Mouse (Mus musculus) CH12.LX (cell line): ENCODE results near the gene Spty2d1.

ENCODE experiments used
- CTCF ChIP-seq, 2 experiments: IDR thresholded peaks in 1 of 2; conservative IDR thresholded peaks in 1 of 2; 2 replicates each; pipeline ENCODE4 v1.5.1; 2011 to 2012; ENCODE audit warnings: low read depth in 2 of 2, low read length in 2 of 2, improper control_type of control experiment in 1 of 2, inconsistent platforms in 1 of 2, mild to moderate bottlenecking in 1 of 2, moderate library complexity in 1 of 2
- IRF4 ChIP-seq: IDR thresholded peaks from 2 replicates; pipeline ENCODE4 v1.6.1; 2014; ENCODE audit warnings: low read depth, mild to moderate bottlenecking, inconsistent platforms, low read length, improper control_type of control experiment
- MAFK ChIP-seq: IDR thresholded peaks from 2 replicates; pipeline ENCODE4 v1.6.1; 2011; ENCODE audit warnings: low read length, improper control_type of control experiment; ENCODE audit not compliant: insufficient replicate concordance
- MAX ChIP-seq: IDR thresholded peaks from 2 replicates; pipeline ENCODE4 v1.6.1; 2011; ENCODE audit warnings: low read length, improper control_type of control experiment
- POLR2A ChIP-seq: IDR thresholded peaks from 2 replicates; pipeline ENCODE4 v1.6.1; 2011; ENCODE audit warnings: low read depth, mild to moderate bottlenecking, improper control_type of control experiment, low read length

DNA sequence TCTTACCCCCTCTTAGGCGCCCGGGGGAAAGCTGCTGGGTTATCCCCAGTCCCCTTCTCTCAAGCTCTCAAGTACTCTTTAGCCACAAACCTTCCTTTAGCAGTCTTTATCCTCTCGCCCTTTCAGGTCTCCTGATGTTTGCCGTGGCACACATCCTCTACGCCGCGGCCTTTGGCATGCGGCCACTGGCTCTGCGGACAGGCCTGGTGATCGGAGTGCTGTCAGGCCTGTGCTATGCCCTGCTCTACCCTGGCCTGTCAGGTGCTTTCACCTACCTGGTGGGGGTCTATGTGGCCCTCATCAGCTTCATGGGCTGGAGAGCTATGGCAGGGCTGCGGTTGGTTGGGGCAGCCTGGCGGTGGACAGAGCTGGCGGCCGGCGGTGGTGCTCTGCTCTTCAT lies 45.1 kb upstream of the Spty2d1 start:
- no peak for TF ChIP-seq CTCF (conservative IDR thresholded peaks at IDR 0.05 in 1 of 2, IDR thresholded peaks at IDR 0.05 in 1 of 2; ENCODE audit: low read depth in 2 of 2, low read length in 2 of 2)
- TF ChIP-seq IRF4, result no peak
- TF ChIP-seq MAX, result no peak
- no peak for TF ChIP-seq POLR2A
- no peak for TF ChIP-seq MAFK
